Mouse (Mus musculus) heart, embryonic 11.5 days (tissue): ENCODE measurements around the gene Snx3. TPM values are rescaled to one million over a fixed set of nuclear protein-coding genes. Genes with fewer than 3 reads are reported as not detected.

Experiments
- ATAC-seq: fragments of 200-750 bp; cut with Nextera tagmentation; replicated peaks from 2 replicates; pipeline ENCODE4 v1.8.0; 2017; ENCODE audit warnings: moderate library complexity; ENCODE audit not compliant: insufficient number of reproducible peaks, low FRiP score, low TSS enrichment
- H3K27ac ChIP-seq: fragments of 300-500 bp; sonication (generic); 2 replicates; pipeline ENCODE4 v1.5.1; 2014; ENCODE audit warnings: mild to moderate bottlenecking, low read depth, low read length
- H3K27me3 ChIP-seq: fragments of 300-500 bp; sonication (generic); 2 replicates; pipeline ENCODE4 v1.6.1; 2014; ENCODE audit warnings: mild to moderate bottlenecking, low read length, mixed read lengths; ENCODE audit not compliant: control insufficient read depth, insufficient read depth
- H3K36me3 ChIP-seq: fragments of 300-500 bp; sonication (generic); 2 replicates; pipeline ENCODE4 v1.6.1; 2014; ENCODE audit warnings: mild to moderate bottlenecking, low read length, moderate library complexity, mixed read lengths; ENCODE audit not compliant: control insufficient read depth, insufficient read depth
- H3K4me1 ChIP-seq: fragments of 300-500 bp; sonication (generic); 2 replicates; pipeline ENCODE4 v1.6.1; 2014; ENCODE audit warnings: low read length; ENCODE audit not compliant: control insufficient read depth, insufficient read depth
- H3K4me2 ChIP-seq: fragments of 300-500 bp; sonication (generic); 2 replicates; pipeline ENCODE4 v1.6.1; 2014; ENCODE audit warnings: mild to moderate bottlenecking, moderate library complexity
- H3K4me3 ChIP-seq: fragments of 300-500 bp; sonication (generic); 2 replicates; pipeline ENCODE4 v1.5.1; 2014; ENCODE audit warnings: low read depth, low read length
- H3K9ac ChIP-seq: fragments of 300-500 bp; sonication (generic); 2 replicates; pipeline ENCODE4 v1.6.1; 2014; ENCODE audit warnings: mild to moderate bottlenecking, low read depth, low read length, moderate library complexity
- H3K9me3 ChIP-seq: fragments of 300-500 bp; sonication (generic); replicated peaks from 2 replicates; pipeline ENCODE4 v1.6.1; 2016; ENCODE audit warnings: low read length; ENCODE audit not compliant: control insufficient read depth
- WGBS: fragments of 180-500 bp; shearing (Covaris S2); extraction: QIAGEN DNeasy Blood & Tissue Kit; methylation state at CpG from one replicate; pipeline ENCODE4 v1.1.7; 2014; ENCODE audit not compliant: insufficient replicate concordance; 5-methylcytosine and 5-hydroxymethylcytosine counted together
- polyA plus RNA-seq: library from polyadenylated mRNA; unstranded; fragments of >200 nt; fragmentation: Nextera tagmentation; extraction: Ambion mirVana; gene quantifications from 2 replicates; pipeline ENCODE4 v1.2.1, GENCODE M21; 2014

The Snx3 gene
- polyA plus RNA-seq, 1 experiment from 2014 or later, result 377 TPM

DNA sequence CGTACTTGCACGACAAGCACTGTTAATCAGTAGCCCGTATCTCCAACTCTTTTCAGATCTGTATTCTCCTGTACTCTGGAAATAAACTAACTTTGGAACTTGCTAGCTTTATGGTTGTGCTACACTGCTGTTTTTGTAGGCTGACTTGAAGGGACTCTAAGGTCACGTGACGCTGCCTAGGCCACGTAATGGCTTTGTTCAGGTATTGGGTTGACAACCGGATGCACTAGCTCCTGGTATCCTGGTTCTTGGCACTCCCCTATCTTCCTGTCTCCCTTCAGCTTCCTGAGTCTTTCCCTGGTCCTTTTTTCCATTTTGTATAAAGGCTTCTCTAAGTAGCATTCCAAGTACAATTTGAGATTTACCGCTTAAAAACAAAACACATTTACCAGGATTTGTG, 1.2 kb upstream of the Snx3 start:
- Histone ChIP-seq H3K27ac (peak overlapping the region; percentile 98), H3K9me3 (no peaks in the 10 kb centered on the region), H3K4me3 (no peak overlapping the region), H3K27me3 (no peaks in the 10 kb centered on the region), H3K36me3 (peaks cover 6% of the 10 kb centered on the region), H3K9ac (no peak overlapping the region), H3K4me2 (no peak overlapping the region), H3K4me1 (peaks cover 6% of the 10 kb centered on the region)
- 83% methylated on average over 8 of the region's 8 CpGs for WGBS
- no peak for ATAC-seq

GRCm38 (mm10) chr10:42501161-42501560, 669 bp upstream of the Snx3 start:
- Histone ChIP-seq H3K4me3 (peak overlapping the region; percentile 83; the same call in 1 of the 2 replicates), H3K27ac (peak overlapping the region; percentile 98), H3K4me1 (peaks cover 6% of the 10 kb centered on the region), H3K36me3 (peaks cover 6% of the 10 kb centered on the region), H3K9ac (peak overlapping the region; percentile 56; the same call in 1 of the 2 replicates), H3K27me3 (no peaks in the 10 kb centered on the region), H3K9me3 (no peaks in the 10 kb centered on the region), H3K4me2 (peak overlapping the region; percentile 51)
- WGBS, result 78% methylated on average over 5 of the region's 5 CpGs
- ATAC-seq, result no peak

DNA sequence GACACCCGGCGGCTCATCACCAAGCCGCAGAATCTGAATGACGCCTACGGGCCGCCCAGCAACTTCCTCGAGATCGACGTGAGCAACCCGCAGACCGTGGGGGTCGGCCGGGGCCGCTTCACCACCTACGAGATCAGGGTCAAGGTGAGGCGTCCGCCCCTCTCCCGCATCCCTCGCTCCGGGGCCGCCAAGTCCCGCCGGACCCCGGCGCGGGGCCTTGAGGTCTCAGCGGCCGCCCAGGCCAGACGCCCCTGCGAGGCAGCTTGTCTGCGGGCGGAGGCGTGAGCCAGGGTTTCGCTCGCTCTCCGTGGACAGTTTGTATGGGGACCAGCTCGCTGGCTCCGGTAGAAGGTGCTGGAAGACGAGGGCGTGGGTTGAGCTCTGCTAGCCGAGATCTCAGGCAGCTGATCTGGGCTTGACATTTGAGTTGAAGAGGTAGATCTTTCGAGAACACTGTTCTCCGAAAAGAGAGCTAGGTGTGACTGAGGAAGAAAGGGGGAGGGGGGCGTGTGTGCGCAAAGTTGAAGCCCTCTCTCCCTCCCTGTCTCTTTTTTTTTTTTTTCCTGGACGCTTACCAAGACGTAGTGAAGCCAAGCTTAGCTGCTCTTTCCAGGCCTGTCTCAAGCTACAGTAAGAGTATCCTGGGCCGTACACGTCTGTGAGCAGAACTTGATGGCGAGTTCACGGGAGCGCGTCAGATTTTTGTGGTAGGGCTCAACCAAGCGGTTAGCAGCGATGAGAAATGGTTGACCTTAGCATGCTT, 700 bp downstream of the Snx3 start:
- peak; percentile 39 for ATAC-seq
- H3K4me3 ChIP-seq, result peak overlapping the region; percentile 83
- no peaks in the 10 kb centered on the region for H3K9me3 ChIP-seq
- H3K4me1 ChIP-seq, result peaks cover 6% of the 10 kb centered on the region
- H3K27ac ChIP-seq, result peak overlapping the region; percentile 98
- under 1% methylated on average over 52 of the region's 55 CpGs for WGBS
- no peaks in the 10 kb centered on the region for H3K27me3 ChIP-seq
- H3K4me2 ChIP-seq, result peak overlapping the region; percentile 85
- peak overlapping the region; percentile 92 for H3K9ac ChIP-seq
- H3K36me3 ChIP-seq, result peaks cover 6% of the 10 kb centered on the region

GRCm38 (mm10) chr10:42504096-42504710, 2.4 kb downstream of the Snx3 start:
- peak overlapping the region; percentile 25; the same call in 1 of the 2 replicates for H3K4me3 ChIP-seq
- 80% methylated on average over 10 of the region's 10 CpGs for WGBS
- H3K4me2 ChIP-seq, result peak overlapping the region; percentile 85; the same call in 1 of the 2 replicates
- no peak overlapping the region for H3K9ac ChIP-seq
- no peak overlapping the region for H3K27ac ChIP-seq
- no peaks in the 10 kb centered on the region for H3K27me3 ChIP-seq
- no peaks in the 10 kb centered on the region for H3K9me3 ChIP-seq
- no peak for ATAC-seq
- peaks cover 11% of the 10 kb centered on the region for H3K4me1 ChIP-seq
- peaks cover 8% of the 10 kb centered on the region for H3K36me3 ChIP-seq

- 73% methylated on average over 6 of the region's 6 CpGs for WGBS
- H3K36me3 ChIP-seq, result 0 out of 2 replicates have a peak, but pooled peaks cover 2% of the 10 kb centered on the region
- no peaks in the 10 kb centered on the region for H3K9me3 ChIP-seq
- H3K4me1 ChIP-seq, result peaks cover 4% of the 10 kb centered on the region; the same call in 1 of the 2 replicates
- no peak overlapping the region for H3K4me2 ChIP-seq
- no peak for ATAC-seq
- H3K27me3 ChIP-seq, result no peaks in the 10 kb centered on the region
- H3K4me3 ChIP-seq, result no peak overlapping the region
- no peak overlapping the region for H3K9ac ChIP-seq
- no peak overlapping the region for H3K27ac ChIP-seq
Measured at GRCm38 (mm10) chr10:42510141-42510540, 8.3 kb downstream of the Snx3 start.

GRCm38 (mm10) chr10:42511184-42512135, 9.6 kb downstream of the Snx3 start:
- no peak overlapping the region for H3K9ac ChIP-seq
- H3K4me2 ChIP-seq, result no peak overlapping the region
- H3K36me3 ChIP-seq, result 0 out of 2 replicates have a peak, but pooled peaks cover 2% of the 10 kb centered on the region
- H3K27me3 ChIP-seq, result no peaks in the 10 kb centered on the region
- H3K4me3 ChIP-seq, result no peak overlapping the region
- H3K27ac ChIP-seq, result no peak overlapping the region
- H3K4me1 ChIP-seq, result peaks cover 4% of the 10 kb centered on the region; the same call in 1 of the 2 replicates
- H3K9me3 ChIP-seq, result no peaks in the 10 kb centered on the region
- ATAC-seq, result no peak
- 57% methylated on average over 6 of the region's 6 CpGs for WGBS

DNA sequence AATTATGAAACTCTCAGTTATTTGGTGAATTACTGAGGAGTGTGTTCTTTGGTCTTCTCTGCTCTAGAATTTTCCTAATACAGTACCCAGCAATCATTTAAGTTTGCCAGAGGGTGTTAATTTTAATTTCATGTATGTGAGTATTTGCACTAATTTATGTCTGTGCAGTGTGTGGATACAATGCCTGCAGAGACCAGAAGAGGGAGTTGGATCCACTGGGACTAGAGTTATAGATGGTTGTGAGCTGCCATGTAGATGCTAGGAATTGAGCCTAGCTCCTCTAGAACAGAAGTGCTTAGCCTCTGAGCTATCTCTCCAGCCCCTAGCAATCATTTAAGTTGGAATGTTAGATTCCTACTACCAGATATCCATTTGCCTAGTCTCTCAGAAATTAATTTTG, 12.3 kb downstream of the Snx3 start:
- ATAC-seq, result no peak

DNA sequence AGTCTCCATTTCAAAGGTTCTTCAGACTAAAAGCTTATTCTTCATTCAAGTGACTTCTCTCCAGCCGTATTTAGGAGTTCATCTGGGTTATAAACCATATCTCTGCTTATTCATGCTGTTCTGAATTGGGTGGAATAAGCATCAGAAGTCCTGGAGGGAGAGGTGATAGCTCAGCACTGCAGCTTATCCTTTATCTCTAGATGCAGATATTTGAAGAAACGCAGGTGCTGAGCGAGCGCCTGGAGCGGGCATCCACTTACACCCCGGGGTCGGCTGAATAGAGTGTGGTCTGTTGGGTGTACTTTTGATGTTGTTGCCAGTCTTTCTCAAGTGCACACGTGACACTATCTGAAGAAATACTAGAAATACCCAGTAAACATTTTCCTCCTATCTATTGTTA, 16.5 kb downstream of the Snx3 start:
- no peak for ATAC-seq
- no peak overlapping the region for H3K27ac ChIP-seq
- WGBS, result 66% methylated on average over 8 of the region's 8 CpGs
- no peak overlapping the region for H3K9ac ChIP-seq
- no peaks in the 10 kb centered on the region for H3K9me3 ChIP-seq
- H3K4me3 ChIP-seq, result no peak overlapping the region
- H3K4me2 ChIP-seq, result no peak overlapping the region
- H3K36me3 ChIP-seq, result no peaks in the 10 kb centered on the region
- no peaks in the 10 kb centered on the region for H3K27me3 ChIP-seq
- peaks cover 20% of the 10 kb centered on the region for H3K4me1 ChIP-seq

More for the DNA sequence above, 12.3 kb downstream of the Snx3 start:
- H3K27ac ChIP-seq, result no peak overlapping the region
- no peak overlapping the region for H3K9ac ChIP-seq
- no peaks in the 10 kb centered on the region for H3K9me3 ChIP-seq
- H3K4me1 ChIP-seq, result peaks cover 4% of the 10 kb centered on the region; the same call in 1 of the 2 replicates
- H3K36me3 ChIP-seq, result no peaks in the 10 kb centered on the region
- H3K27me3 ChIP-seq, result no peaks in the 10 kb centered on the region
- no peak overlapping the region for H3K4me2 ChIP-seq
- H3K4me3 ChIP-seq, result no peak overlapping the region
